Mouse (Mus musculus) erythroblast, embryonic 14.5 days (primary cell): ENCODE measurements around the gene Olfm1.

Experiments used
- GATA1 ChIP-seq: IDR thresholded peaks from 2 replicates; pipeline ENCODE4 v1.6.1; 2012; ENCODE audit warnings: low read length, inconsistent platforms, mixed read lengths
- TAL1 ChIP-seq: IDR thresholded peaks from 3 replicates; pipeline ENCODE4 v1.6.1; 2012; ENCODE audit warnings: low read length, inconsistent platforms, mixed read lengths

DNA sequence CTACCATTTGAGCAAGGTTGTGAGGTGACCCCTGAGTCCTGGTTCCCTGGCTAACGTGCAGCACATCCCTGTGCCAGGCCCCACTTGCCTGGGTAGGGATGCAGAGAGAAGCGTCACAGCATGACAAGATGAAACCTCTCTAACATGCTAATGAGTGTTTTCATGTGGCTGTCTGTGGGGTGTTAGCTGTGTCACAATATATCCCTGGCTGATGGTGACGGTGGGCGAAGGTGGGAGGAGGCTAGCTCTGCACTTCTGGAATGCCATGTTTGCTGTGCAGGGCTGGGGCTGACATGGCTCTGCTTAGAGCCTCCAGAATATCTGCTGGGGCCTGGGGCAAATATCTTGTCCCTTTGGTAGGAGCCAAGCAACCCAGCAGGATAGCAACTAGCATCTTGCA is 59.8 kb downstream of the Olfm1 start:
- no peak for TF ChIP-seq GATA1
- no peak for TF ChIP-seq TAL1
